Mouse (Mus musculus) heart, adult 8-10 months (tissue): ENCODE measurements at regions not wholly inside any gene's neighbourhood (a gene's known extent, or its start where the extent isn't known, plus 50 kb on each side); places are given as distances from the start of the nearest gene placed in this dataset.
A peak's percentile ranks its signal among the peaks of the same experiment; 100 is the strongest.

Experiments used
- DNase-seq: peaks from one replicate; pipeline ENCODE4 v3.0.0; 2022; ENCODE audit warnings: low spot score

DNA sequence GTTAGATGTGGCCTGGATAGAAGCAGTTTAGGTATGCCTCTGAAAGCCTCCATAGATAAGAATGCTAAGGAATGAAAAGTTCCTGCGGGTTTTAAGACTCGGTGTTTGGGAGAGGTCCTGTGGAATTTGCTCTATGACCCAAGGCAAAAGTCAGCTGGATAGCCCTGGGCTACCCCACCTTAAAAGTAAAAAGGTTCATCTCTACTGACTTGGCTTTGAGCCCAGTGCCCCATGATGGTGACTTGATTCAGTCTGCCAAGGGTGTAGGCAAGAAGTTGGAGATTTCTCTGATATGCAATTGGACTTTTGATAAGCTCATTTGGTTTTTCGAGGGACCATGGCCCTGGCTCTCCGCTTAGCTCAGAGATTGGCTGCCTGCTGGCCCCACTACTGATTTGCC lies 78.8 kb upstream of the Herc3 start:
- DNase-seq: no peak

- no peak for DNase-seq
These were observed 74.8 kb upstream of the Herc3 start for GRCm38 (mm10) chr6:58756309-58757015.

GRCm38 (mm10) chr6:58757339-58757738 lies 73.9 kb upstream of the Herc3 start:
- no peak for DNase-seq

GRCm38 (mm10) chr6:58770654-58771218 lies 60.5 kb upstream of the Herc3 start:
- peak; percentile 63 for DNase-seq

DNA sequence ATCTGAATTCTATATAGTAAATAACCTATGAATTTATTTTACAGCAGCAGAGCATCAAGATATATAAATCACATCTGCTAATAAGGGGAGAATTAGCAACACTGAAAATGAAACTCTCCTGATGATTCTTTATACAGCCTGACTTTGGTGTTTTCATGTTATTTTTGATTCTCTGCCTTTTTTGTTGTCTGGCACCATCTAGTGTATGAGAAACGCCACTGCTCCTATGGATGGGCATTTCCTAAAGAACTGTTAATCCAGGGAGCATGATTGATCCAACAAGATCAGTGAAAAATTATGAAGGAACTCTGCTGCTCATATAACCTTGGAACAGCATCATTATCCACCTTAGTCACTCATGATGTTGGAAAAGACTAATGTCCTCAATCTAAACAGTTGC lies 59.3 kb upstream of the Herc3 start:
- DNase-seq: peak; percentile 25
